Mouse (Mus musculus) heart, postnatal 10 days (tissue): Measurements from ENCODE around the gene Fam208a. TPM values are rescaled to one million over a fixed set of nuclear protein-coding genes. Genes with fewer than 3 reads are reported as not detected.

ENCODE experiments used
- microRNA-seq, 2 experiments: library from miRNA; unstranded; fragments of <30 nt; microRNA quantifications; one replicate each; pipeline ENCODE4 v1.2.0; 2022
- total RNA-seq, 2 experiments: library from RNA; stranded (reverse); gene quantifications; 2 replicates each; pipeline ENCODE4 v1.2.3; 2021

Gene Fam208a
- total RNA-seq, 2 experiments from 2014 or later, result 13.2 to 15.4 TPM

Small RNAs within 50 kb of the gene (microRNA-seq; reads per million reads assigned to microRNA genes)
- 0 reads per million in 2 experiments for gene Gm23633

Other genes with a start within 250 kb of the Fam208a start
- gene Ccdc66, start 79.6 kb downstream of the Fam208a start, total RNA-seq, result 1 to 10 TPM; 7.9 to 8.8 TPM
- 1 to 10 TPM; 2.5 to 2.9 TPM for gene Erc2, start 193.6 kb downstream of the Fam208a start, total RNA-seq